Mouse (Mus musculus): ENCODE results near the gene Fam98c.

DNA sequence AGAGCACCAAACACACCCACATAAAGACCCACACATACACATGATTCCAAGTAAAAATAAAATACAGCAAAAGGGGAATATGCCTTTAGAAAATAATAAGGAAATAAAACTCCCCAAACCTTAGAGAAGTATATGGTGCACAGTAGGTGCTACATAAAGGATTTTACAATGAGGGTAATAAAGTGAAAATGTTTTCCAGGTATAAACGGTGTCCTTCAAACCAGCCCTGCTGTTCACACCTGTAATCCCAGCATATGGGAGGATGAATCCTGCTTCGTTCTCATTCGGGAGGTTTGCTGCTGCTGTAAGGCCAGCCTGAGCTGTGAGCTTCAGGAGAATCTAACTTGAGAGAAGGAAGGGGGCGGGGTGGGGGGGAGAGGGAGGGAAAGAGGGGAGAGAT is 21.8 kb downstream of the Fam98c start:
- TF ChIP-seq CTCF (conservative IDR thresholded peaks at IDR 0.05; ENCODE audit: low read length) (no peak), NANOG (IDR thresholded peaks at IDR 0.05; ENCODE audit: borderline replicate concordance, low read length) (no peak), POU5F1 (IDR thresholded peaks at IDR 0.05; ENCODE audit: borderline replicate concordance, low read length) (no peak)
